Comparison of ENCODE assay signal across 8 mouse cellular contexts in genomic region chr15:101973414-101974077, GRCm38 (mm10). TPM values are rescaled to one million over a fixed set of nuclear protein-coding genes. Genes with fewer than 3 reads are reported as not detected.
DNase-seq lines count a peak whose midpoint lies in the region; ATAC-seq and TF ChIP-seq lines count a peak whose summit lies in the region.

No protein-coding gene starts in this region.

- H3K4me2 ChIP-seq in kidney, embryonic 14.5 days (replicated peaks; ENCODE audit: low read depth, low read length): no peak overlapping the region
- H3K4me2 ChIP-seq in intestine, postnatal 0 days (replicated peaks; ENCODE audit: low read depth): no peak overlapping the region
- peak overlapping the region; percentile 28 for H3K4me2 ChIP-seq in midbrain, embryonic 16.5 days (ENCODE audit: low read length)

- peaks cover 32% of the 10 kb centered on the region for H3K4me1 ChIP-seq in kidney, embryonic 14.5 days (ENCODE audit: control insufficient read depth, insufficient read depth, low read length)
- peaks cover 20% of the 10 kb centered on the region for H3K4me1 ChIP-seq in intestine, postnatal 0 days (replicated peaks; ENCODE audit: control insufficient read depth, insufficient read depth, low read length)
- peaks cover 47% of the 10 kb centered on the region for H3K4me1 ChIP-seq in limb, embryonic 10.5 days
- H3K4me1 ChIP-seq in midbrain, embryonic 16.5 days (ENCODE audit: control insufficient read depth, insufficient read depth, low read length): peaks cover 7% of the 10 kb centered on the region
- H3K4me1 ChIP-seq in spleen, adult 2 months (ENCODE audit: control insufficient read depth, insufficient read depth, insufficient read length): peaks cover 7% of the 10 kb centered on the region

- peak; percentile 99 for TF ChIP-seq CTCF in intestine, postnatal 0 days (IDR thresholded peaks at IDR 0.05; ENCODE audit: low read depth)
- TF ChIP-seq CTCF in spleen, adult 2 months (IDR thresholded peaks at IDR 0.05; ENCODE audit: extremely low read depth, insufficient read depth, insufficient read length, insufficient replicate concordance): peak; percentile 53; the same call in 1 of the 2 replicates

- no peak overlapping the region for H3K4me3 ChIP-seq in kidney, embryonic 14.5 days (ENCODE audit: low read length)
- H3K4me3 ChIP-seq in intestine, postnatal 0 days (ENCODE audit: low read depth, low read length): no peak overlapping the region
- H3K4me3 ChIP-seq in limb, embryonic 10.5 days: no peak overlapping the region
- H3K4me3 ChIP-seq in midbrain, embryonic 16.5 days (ENCODE audit: low read depth, low read length): no peak overlapping the region
- H3K4me3 ChIP-seq in spleen, adult 2 months (ENCODE audit: extremely low read depth, insufficient read depth, insufficient read length): no peak overlapping the region

- H3K9ac ChIP-seq in kidney, embryonic 14.5 days (ENCODE audit: low read depth, low read length): no peak overlapping the region
- no peak overlapping the region for H3K9ac ChIP-seq in intestine, postnatal 0 days (ENCODE audit: low read depth, low read length)
- H3K9ac ChIP-seq in midbrain, embryonic 16.5 days (ENCODE audit: low read depth, low read length): no peak overlapping the region

- DNase-seq in kidney, adult 11 months: peak; percentile 90
- peak; percentile 94 for DNase-seq in embryo, embryonic 10 days (ENCODE audit: low spot score)
- DNase-seq in gastrocnemius, postnatal 14 days: peak; percentile 91
- peak; percentile 97 for DNase-seq in limb, embryonic 10.5 days (ENCODE audit: low spot score)
- DNase-seq in spleen, adult 2 months (ENCODE audit: low read depth in 1 of 2, low spot score in 2 of 2): peak; percentile 30 to 54

- H3K27ac ChIP-seq in kidney, embryonic 14.5 days (ENCODE audit: low read depth, low read length): no peak overlapping the region
- H3K27ac ChIP-seq in intestine, postnatal 0 days (ENCODE audit: low read depth, low read length): no peak overlapping the region
- 0 out of 2 replicates have a peak overlapping the region, but pooled peaks have one; percentile 30 for H3K27ac ChIP-seq in limb, embryonic 10.5 days
- H3K27ac ChIP-seq in midbrain, embryonic 16.5 days (ENCODE audit: low read length): no peak overlapping the region
- 0 out of 2 replicates have a peak overlapping the region, but pooled peaks have one; percentile 15 for H3K27ac ChIP-seq in spleen, adult 2 months (ENCODE audit: insufficient read depth, low read length)

- no peaks in the 10 kb centered on the region for H3K27me3 ChIP-seq in kidney, embryonic 14.5 days (ENCODE audit: control insufficient read depth, insufficient read depth, low read length)
- no peaks in the 10 kb centered on the region for H3K27me3 ChIP-seq in intestine, postnatal 0 days (replicated peaks; ENCODE audit: control insufficient read depth, insufficient read depth, low read length)
- H3K27me3 ChIP-seq in limb, embryonic 10.5 days (ENCODE audit: low read depth, poor library complexity, severe bottlenecking): peaks cover 17% of the 10 kb centered on the region
- peaks cover 2% of the 10 kb centered on the region; the same call in 1 of the 2 replicates for H3K27me3 ChIP-seq in midbrain, embryonic 16.5 days (ENCODE audit: control insufficient read depth, insufficient read depth, low read depth, low read length)
- H3K27me3 ChIP-seq in spleen, adult 2 months (ENCODE audit: control insufficient read depth, insufficient read depth, low read length): no peaks in the 10 kb centered on the region

- 15% methylated on average over 15 of the region's 15 CpGs for WGBS in kidney, embryonic 14.5 days
- 14% methylated on average over 15 of the region's 15 CpGs for WGBS in intestine, postnatal 0 days
- WGBS in limb, embryonic 10.5 days: 16% methylated on average over 15 of the region's 15 CpGs
- 10% methylated on average over 15 of the region's 15 CpGs for WGBS in midbrain, embryonic 16.5 days
- 19% methylated on average over 15 of the region's 15 CpGs for WGBS in spleen, adult 2 months

- no peaks in the 10 kb centered on the region for H3K9me3 ChIP-seq in kidney, embryonic 14.5 days (ENCODE audit: control insufficient read depth, low read length)
- no peaks in the 10 kb centered on the region for H3K9me3 ChIP-seq in intestine, postnatal 0 days (ENCODE audit: control insufficient read depth)
- no peaks in the 10 kb centered on the region for H3K9me3 ChIP-seq in limb, embryonic 10.5 days (replicated peaks)
- no peaks in the 10 kb centered on the region for H3K9me3 ChIP-seq in midbrain, embryonic 16.5 days (replicated peaks; ENCODE audit: control insufficient read depth, low read length, poor library complexity, severe bottlenecking)

- TF ChIP-seq POLR2A in spleen, adult 2 months (IDR thresholded peaks at IDR 0.05; ENCODE audit: low read depth, low read length): no peak

- no peaks in the 10 kb centered on the region for H3K36me3 ChIP-seq in kidney, embryonic 14.5 days (ENCODE audit: control insufficient read depth, insufficient read depth, low read length)
- no peaks in the 10 kb centered on the region for H3K36me3 ChIP-seq in intestine, postnatal 0 days (ENCODE audit: control insufficient read depth, insufficient read depth)
- no peaks in the 10 kb centered on the region for H3K36me3 ChIP-seq in limb, embryonic 10.5 days
- H3K36me3 ChIP-seq in midbrain, embryonic 16.5 days (ENCODE audit: control insufficient read depth, insufficient read depth, low read length): no peaks in the 10 kb centered on the region
- H3K36me3 ChIP-seq in spleen, adult 2 months (ENCODE audit: control insufficient read depth, insufficient read depth, low read length): no peaks in the 10 kb centered on the region

- no peak for ATAC-seq in kidney, embryonic 14.5 days (ENCODE audit: low FRiP score, low TSS enrichment)
- ATAC-seq in intestine, postnatal 0 days: 0 out of 2 replicates have a peak, but pooled peaks have one; percentile 10
- peak; percentile 62 for ATAC-seq in midbrain, embryonic 16.5 days

- intact Hi-C loops in gastrocnemius, postnatal 14 days (cut with DNase I; ENCODE audit: low total_unique reads): loop anchor here (2.0 to 5.0 kb wide), 2 partner anchors 199 to 451 kb away; no protein-coding TSS in a partner anchor

RNA-seq across cellular contexts. Expression of gene Krt78, which starts 19.5 kb away (rescaled TPM):
- not detected in 2 replicates for polyA plus RNA-seq in kidney, embryonic 14.5 days (2014; fragmentation: Nextera tagmentation; extraction: Ambion mirVana)
- not detected for total RNA-seq in gastrocnemius, postnatal 14 days (2021)
- 0.03 and 0.07 TPM in 2 replicates for polyA plus RNA-seq in intestine, postnatal 0 days (2015; fragmentation: Nextera tagmentation; extraction: Ambion mirVana)
- 0.08 TPM in 1 of 2 replicates, not detected in the other for polyA plus RNA-seq in limb, embryonic 10.5 days (2016; fragmentation: Nextera tagmentation; extraction: Ambion mirVana)
- not detected in 2 replicates for polyA plus RNA-seq in midbrain, embryonic 16.5 days (2015; fragmentation: Nextera tagmentation; extraction: Ambion mirVana)
- not detected in 2 replicates for polyA plus RNA-seq in spleen, adult 2 months (2012; rRNA removed)

RNA-seq across cellular contexts. Expression of gene Krt8, which starts 30.7 kb away (rescaled TPM):
- 179 and 184 TPM in 2 replicates for polyA plus RNA-seq in kidney, embryonic 14.5 days (2014; fragmentation: Nextera tagmentation; extraction: Ambion mirVana)
- total RNA-seq in gastrocnemius, postnatal 14 days (2021): under 1 TPM; 0.49 to 0.92 TPM
- 940 and 1,037 TPM in 2 replicates for polyA plus RNA-seq in intestine, postnatal 0 days (2015; fragmentation: Nextera tagmentation; extraction: Ambion mirVana)
- polyA plus RNA-seq in limb, embryonic 10.5 days (2016; fragmentation: Nextera tagmentation; extraction: Ambion mirVana): 29.3 and 42.6 TPM in 2 replicates
- 2.2 TPM in 2 replicates for polyA plus RNA-seq in midbrain, embryonic 16.5 days (2015; fragmentation: Nextera tagmentation; extraction: Ambion mirVana)
- polyA plus RNA-seq in spleen, adult 2 months (2012; rRNA removed): 2.2 and 3.0 TPM in 2 replicates

RNA-seq across cellular contexts. Expression of gene Krt79, which starts 33.4 kb away (rescaled TPM):
- polyA plus RNA-seq in kidney, embryonic 14.5 days (2014; fragmentation: Nextera tagmentation; extraction: Ambion mirVana): 0.41 and 0.49 TPM in 2 replicates
- not detected for total RNA-seq in gastrocnemius, postnatal 14 days (2021)
- 0.21 and 0.27 TPM in 2 replicates for polyA plus RNA-seq in intestine, postnatal 0 days (2015; fragmentation: Nextera tagmentation; extraction: Ambion mirVana)
- not detected in 2 replicates for polyA plus RNA-seq in limb, embryonic 10.5 days (2016; fragmentation: Nextera tagmentation; extraction: Ambion mirVana)
- 0.25 and 0.51 TPM in 2 replicates for polyA plus RNA-seq in midbrain, embryonic 16.5 days (2015; fragmentation: Nextera tagmentation; extraction: Ambion mirVana)
- not detected in 2 replicates for polyA plus RNA-seq in spleen, adult 2 months (2012; rRNA removed)

RNA-seq across cellular contexts. Expression of gene Krt4, which starts 49.0 kb away (rescaled TPM):
- polyA plus RNA-seq in kidney, embryonic 14.5 days (2014; fragmentation: Nextera tagmentation; extraction: Ambion mirVana): 0.11 and 0.38 TPM in 2 replicates
- under 1 TPM in 1 of 2 experiments, not detected in 1; 0.16 TPM for total RNA-seq in gastrocnemius, postnatal 14 days (2021)
- 0.17 TPM in 1 of 2 replicates, not detected in the other for polyA plus RNA-seq in intestine, postnatal 0 days (2015; fragmentation: Nextera tagmentation; extraction: Ambion mirVana)
- polyA plus RNA-seq in limb, embryonic 10.5 days (2016; fragmentation: Nextera tagmentation; extraction: Ambion mirVana): not detected in 2 replicates
- not detected in 2 replicates for polyA plus RNA-seq in midbrain, embryonic 16.5 days (2015; fragmentation: Nextera tagmentation; extraction: Ambion mirVana)
- polyA plus RNA-seq in spleen, adult 2 months (2012; rRNA removed): 0.05 TPM in 1 of 2 replicates, not detected in the other

RNA-seq across cellular contexts. Expression of gene Krt18, which starts 54.4 kb away (rescaled TPM):
- polyA plus RNA-seq in kidney, embryonic 14.5 days (2014; fragmentation: Nextera tagmentation; extraction: Ambion mirVana): 140 and 164 TPM in 2 replicates
- total RNA-seq in gastrocnemius, postnatal 14 days (2021): 1 to 10 TPM in 1 of 2 experiments, under 1 TPM in 1; 0.42 to 1.6 TPM
- 364 and 368 TPM in 2 replicates for polyA plus RNA-seq in intestine, postnatal 0 days (2015; fragmentation: Nextera tagmentation; extraction: Ambion mirVana)
- 33.4 and 49.5 TPM in 2 replicates for polyA plus RNA-seq in limb, embryonic 10.5 days (2016; fragmentation: Nextera tagmentation; extraction: Ambion mirVana)
- polyA plus RNA-seq in midbrain, embryonic 16.5 days (2015; fragmentation: Nextera tagmentation; extraction: Ambion mirVana): 3.8 and 5.1 TPM in 2 replicates
- 2.1 and 2.2 TPM in 2 replicates for polyA plus RNA-seq in spleen, adult 2 months (2012; rRNA removed)

Comparison
In these comparisons a context has a peak if more than half of its experiments do, and no peak if none do; other contexts are left out.
1. DNase-seq: peak in every context shown above with its lines; median percentile 97 in limb, embryonic 10.5 days; 94 in embryo, embryonic 10 days; 91 in gastrocnemius, postnatal 14 days; 90 in kidney, adult 11 months; 42 in spleen, adult 2 months.
2. H3K27ac ChIP-seq: peak in limb, embryonic 10.5 days (single experiment) and spleen, adult 2 months (single experiment); none in kidney, embryonic 14.5 days (single experiment), intestine, postnatal 0 days (single experiment) and midbrain, embryonic 16.5 days (single experiment).